Comparison of ENCODE assay signal across 11 mouse cellular contexts in the genomic region with DNA sequence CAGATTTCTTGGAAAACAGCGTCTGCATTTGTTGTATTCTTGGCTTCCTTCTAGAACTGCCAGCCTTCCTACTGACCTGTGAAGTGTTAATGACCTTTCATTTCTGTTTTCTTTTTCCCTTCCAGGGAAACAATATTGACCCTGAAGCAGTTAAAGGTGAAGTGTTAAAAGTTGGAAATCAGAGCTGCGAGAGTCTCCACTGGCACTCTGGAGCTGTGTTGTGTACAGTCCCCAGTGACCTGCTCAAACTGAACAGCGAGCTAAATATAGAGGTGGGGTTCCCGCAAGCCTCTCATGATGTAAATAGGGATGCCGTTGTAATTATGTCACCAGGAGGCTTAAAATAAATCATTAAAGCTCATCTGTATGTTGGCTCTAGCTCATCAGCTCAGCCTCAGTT.
DNase-seq lines count a peak whose midpoint lies in the region; ATAC-seq lines count a peak whose summit lies in the region.
"Had no signal": no experiment of that assay in that cellular context is flagged by ENCODE, and none has a peak within 500 bp of the region (broad histone marks: within the 10 kb centered on the region; RNA-seq: fewer than 3 reads in every experiment).

No protein-coding gene starts in this region.

- H3K9me3 ChIP-seq in limb, embryonic 11.5 days (ENCODE audit: control insufficient read depth, low read length): no peaks in the 10 kb centered on the region
- H3K9me3 ChIP-seq in limb, embryonic 10.5 days (replicated peaks): no peaks in the 10 kb centered on the region
- H3K9me3 ChIP-seq in heart, embryonic 14.5 days (ENCODE audit: control insufficient read depth, low read length): no peaks in the 10 kb centered on the region
- H3K9me3 ChIP-seq: liver, embryonic 15.5 days had no signal

- H3K27me3 ChIP-seq in limb, embryonic 11.5 days (ENCODE audit: control insufficient read depth, insufficient read depth, low read length): no peaks in the 10 kb centered on the region
- H3K27me3 ChIP-seq in limb, embryonic 10.5 days (ENCODE audit: low read depth, poor library complexity, severe bottlenecking): no peaks in the 10 kb centered on the region
- H3K27me3 ChIP-seq in heart, embryonic 14.5 days (ENCODE audit: control insufficient read depth, insufficient read depth, low read length): no peaks in the 10 kb centered on the region
- H3K27me3 ChIP-seq: liver, embryonic 15.5 days had no signal

- no peak overlapping the region for H3K27ac ChIP-seq in limb, embryonic 11.5 days (replicated peaks; ENCODE audit: low read depth, low read length)
- no peak overlapping the region for H3K27ac ChIP-seq in limb, embryonic 10.5 days
- H3K27ac ChIP-seq in heart, embryonic 14.5 days (replicated peaks in 1 of 2; ENCODE audit: control insufficient read depth in 1 of 2, insufficient read depth in 1 of 2, low read depth in 2 of 2, low read length in 2 of 2): peak overlapping the region; percentile 97
- H3K27ac ChIP-seq: liver, embryonic 15.5 days had no signal

- no peaks in the 10 kb centered on the region for H3K4me1 ChIP-seq in limb, embryonic 11.5 days (ENCODE audit: control insufficient read depth, insufficient read depth, low read length)
- H3K4me1 ChIP-seq in limb, embryonic 10.5 days: peaks cover 18% of the 10 kb centered on the region
- H3K4me1 ChIP-seq in heart, embryonic 14.5 days (ENCODE audit: control insufficient read depth in 2 of 2, insufficient read depth in 2 of 2, low read length in 2 of 2): peaks cover 8 to 16% of the 10 kb centered on the region in 2 experiments
- H3K4me1 ChIP-seq: liver, embryonic 15.5 days had no signal

- WGBS in limb, embryonic 11.5 days: 38% methylated on average over 5 of the region's 5 CpGs
- WGBS in limb, embryonic 10.5 days: 57% methylated on average over 5 of the region's 5 CpGs
- WGBS in heart, embryonic 14.5 days: 10% methylated on average over 5 of the region's 5 CpGs

- H3K4me2 ChIP-seq in limb, embryonic 11.5 days (ENCODE audit: low read depth, severe bottlenecking): no peak overlapping the region
- H3K4me2 ChIP-seq in heart, embryonic 14.5 days (ENCODE audit: low read length): peak overlapping the region; percentile 57
- H3K4me2 ChIP-seq: liver, embryonic 15.5 days had no signal

- H3K36me3 ChIP-seq in limb, embryonic 11.5 days (ENCODE audit: control insufficient read depth, insufficient read depth, low read length): no peaks in the 10 kb centered on the region
- no peaks in the 10 kb centered on the region for H3K36me3 ChIP-seq in limb, embryonic 10.5 days
- no peaks in the 10 kb centered on the region for H3K36me3 ChIP-seq in heart, embryonic 14.5 days (ENCODE audit: control insufficient read depth, insufficient read depth, low read length)
- H3K36me3 ChIP-seq: liver, embryonic 15.5 days had no signal

- DNase-seq in adrenal gland, postnatal 10 days: peak; percentile 31
- no peak for DNase-seq in adrenal gland, adult 18-20 months (ENCODE audit: low spot score in 2 of 2)
- DNase-seq in limb, embryonic 11.5 days (ENCODE audit: low spot score): no peak
- no peak for DNase-seq in limb, embryonic 10.5 days (ENCODE audit: low spot score)
- peak; percentile 12 for DNase-seq in retina, embryonic 14.5 days (ENCODE audit: low spot score)
- DNase-seq in layer of hippocampus, postnatal 10 days (ENCODE audit: low spot score in 2 of 2): no peak
- DNase-seq in cerebellum, postnatal 14 days: no peak
- DNase-seq: cerebellum, postnatal 25 days; spleen, adult 18-20 months had no signal

- peak; percentile 57; the same call in 1 of the 2 replicates for ATAC-seq in limb, embryonic 11.5 days (ENCODE audit: insufficient number of reproducible peaks, low FRiP score, low TSS enrichment, low read depth)
- ATAC-seq in heart, embryonic 14.5 days (ENCODE audit: insufficient number of reproducible peaks, insufficient read depth, low FRiP score, low read depth): peak; percentile 86

- H3K9ac ChIP-seq in limb, embryonic 11.5 days (ENCODE audit: low read length): no peak overlapping the region
- H3K9ac ChIP-seq in heart, embryonic 14.5 days (ENCODE audit: low read length): peak overlapping the region; percentile 59
- H3K9ac ChIP-seq: liver, embryonic 15.5 days had no signal

- H3K4me3 ChIP-seq in limb, embryonic 11.5 days (ENCODE audit: low read depth, low read length): no peak overlapping the region
- no peak overlapping the region for H3K4me3 ChIP-seq in limb, embryonic 10.5 days
- 0 out of 4 replicates have a peak overlapping the region, but pooled peaks of 1 of the 2 experiments have one; percentile 10 for H3K4me3 ChIP-seq in heart, embryonic 14.5 days (ENCODE audit: control insufficient read depth in 1 of 2, insufficient read depth in 1 of 2, low read depth in 1 of 2, low read length in 2 of 2)
- H3K4me3 ChIP-seq: liver, embryonic 15.5 days had no signal

Comparison
In these comparisons a context has a peak if more than half of its experiments do, and no peak if none do; other contexts are left out.
1. DNase-seq: peak in adrenal gland, postnatal 10 days (single experiment) and retina, embryonic 14.5 days (single experiment); none in adrenal gland, adult 18-20 months (0 of 2), limb, embryonic 11.5 days (single experiment), limb, embryonic 10.5 days (single experiment), layer of hippocampus, postnatal 10 days (0 of 2) and cerebellum, postnatal 14 days (0 of 2).
2. H3K27ac ChIP-seq: peak in heart, embryonic 14.5 days (2 of 2); none in limb, embryonic 11.5 days (single experiment) and limb, embryonic 10.5 days (single experiment).